Mouse (Mus musculus): ENCODE measurements at regions not wholly inside any gene's neighbourhood (a gene's known extent, or its start where the extent isn't known, plus 50 kb on each side); places are given as distances from the start of the nearest gene placed in this dataset.

DNA sequence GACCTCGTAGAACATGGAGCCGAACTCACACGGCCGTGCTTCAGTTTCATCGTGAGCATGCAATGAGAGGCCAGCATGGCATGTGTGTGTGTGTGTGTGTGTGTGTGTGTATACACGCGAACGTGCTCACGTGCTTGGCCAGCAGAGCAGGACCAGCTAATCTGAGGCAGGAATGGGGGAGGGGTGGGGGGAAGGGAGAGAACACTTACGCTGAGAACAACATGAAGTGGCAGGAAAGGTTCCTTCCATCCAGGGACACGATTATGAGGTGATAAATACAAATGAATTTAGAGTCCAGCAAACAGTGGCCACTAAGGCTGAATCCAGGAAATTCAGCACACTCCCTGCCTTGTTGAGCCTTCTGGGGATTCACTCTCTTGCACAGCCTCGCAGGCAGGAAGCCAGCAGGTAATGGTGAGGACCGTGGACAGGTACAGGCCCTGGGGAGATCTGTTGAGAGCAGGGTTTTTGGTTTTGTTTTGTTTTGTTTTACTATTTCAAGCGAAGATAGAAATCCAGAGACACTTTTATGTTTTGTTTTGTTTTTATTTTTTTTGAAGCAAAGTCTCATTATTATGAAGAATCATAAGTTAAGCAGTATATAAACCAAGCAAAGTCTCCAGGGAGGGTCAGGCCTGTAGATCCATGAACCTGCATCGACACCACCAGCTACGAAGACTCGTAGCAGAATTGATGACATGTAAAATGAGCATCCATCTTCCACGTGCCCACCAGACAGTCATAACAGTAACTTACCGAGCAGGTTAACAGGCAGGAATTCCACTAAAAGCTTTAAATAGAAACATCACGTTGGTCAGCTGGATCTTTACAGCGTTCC lies 452.0 kb downstream of the Wdr11 start:
- TF ChIP-seq CTCF (IDR thresholded peaks at IDR 0.05; ENCODE audit: borderline replicate concordance, insufficient read depth, low read length) = no peak
- no peak for TF ChIP-seq POLR2A (IDR thresholded peaks at IDR 0.05; ENCODE audit: low read depth, low read length)

Measured in embryonic fibroblast, embryonic 13.5 days (primary cell).